Mouse (Mus musculus): ENCODE data around the gene Mrgprb1. TPM values are rescaled to one million over a fixed set of nuclear protein-coding genes. Genes with fewer than 3 reads are reported as not detected.
"Not testable (repeated sequence)": the region's sequence is repeated elsewhere in the genome, so short reads cannot be mapped to it uniquely, and the experiment has no call there.

Gene Mrgprb1
- polyA plus RNA-seq (2014; fragmentation: Nextera tagmentation; extraction: Ambion mirVana) = not detected in 2 replicates

DNA sequence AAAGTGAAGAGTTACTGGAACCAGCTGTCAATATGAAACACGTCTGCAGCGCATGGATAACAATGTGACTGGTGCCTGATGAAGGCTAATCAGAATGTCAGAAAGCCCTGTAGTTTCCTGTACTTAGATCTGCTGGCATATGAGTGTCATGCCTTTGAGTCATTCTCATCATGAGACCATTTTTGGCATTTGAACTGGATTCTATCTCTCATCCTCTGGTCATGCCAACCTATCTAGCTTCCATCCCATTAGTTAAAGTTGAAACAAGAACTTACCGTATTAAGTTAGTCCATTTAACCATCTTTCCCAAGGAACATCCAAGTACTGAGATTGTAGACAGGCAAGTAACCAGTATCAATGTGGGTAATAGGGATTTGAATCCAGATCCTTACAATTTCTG is at the start of gene Mrgprb1:
TSS of gene Mrgprb1 (minus strand) at position 101 of the 400 bp plus-strand sequence.
- no peak within 1 kb of the TSS for H3K4me3 ChIP-seq (replicated peaks; ENCODE audit: low read depth, low read length)
- 86% methylated on average over 3 of the region's 3 CpGs for WGBS
- H3K27me3 ChIP-seq (ENCODE audit: control insufficient read depth, insufficient read depth, low read length) = no peaks in the 10 kb centered on the region
- H3K4me2 ChIP-seq (ENCODE audit: low read length) = no peak within 1 kb of the TSS
- peaks cover 28% of the 10 kb centered on the region for H3K9me3 ChIP-seq (ENCODE audit: control insufficient read depth, low read length)
- H3K4me1 ChIP-seq (ENCODE audit: control insufficient read depth, insufficient read depth, low read length) = no peaks in the 10 kb centered on the region
- DNase-seq = no peak
- H3K27ac ChIP-seq (replicated peaks; ENCODE audit: low read depth, low read length) = no peak within 1 kb of the TSS
- no peak within 1 kb of the TSS for H3K9ac ChIP-seq (replicated peaks; ENCODE audit: low read length)
- H3K36me3 ChIP-seq (ENCODE audit: control insufficient read depth, insufficient read depth, low read length) = no peaks in the 10 kb centered on the region
- no peak for ATAC-seq (ENCODE audit: low FRiP score, low TSS enrichment)

DNA sequence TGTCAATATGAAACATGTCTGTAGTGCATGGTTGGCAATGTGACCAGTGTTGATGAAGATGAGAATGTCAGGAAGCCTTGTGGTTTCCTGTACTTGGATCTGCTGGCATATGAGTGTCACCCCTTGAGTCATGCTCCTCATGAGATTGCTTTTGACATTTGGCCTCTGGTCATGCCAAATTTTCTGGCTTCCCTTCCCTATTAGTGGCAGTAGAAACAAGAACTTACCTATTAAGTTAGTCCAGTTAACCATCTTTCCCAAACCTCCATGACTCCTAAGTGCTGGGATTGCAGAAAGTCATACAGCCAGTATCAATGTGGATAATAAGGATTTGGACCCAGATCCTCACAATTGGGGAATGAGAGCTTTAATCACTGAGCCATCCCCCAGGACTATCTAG is 43.1 kb upstream of the Mrgprb1 start, which contains the start of gene Mrgprx2:
TSS of gene Mrgprx2 (minus strand) at position 101 of the 400 bp plus-strand sequence.
- peaks cover 19% of the 10 kb centered on the region for H3K9me3 ChIP-seq (ENCODE audit: control insufficient read depth, low read length)
- no peak within 1 kb of the TSS for H3K27ac ChIP-seq (replicated peaks; ENCODE audit: low read depth, low read length)
- DNase-seq (no peak), ATAC-seq (ENCODE audit: low FRiP score, low TSS enrichment) (no peak)
- H3K9ac ChIP-seq (replicated peaks; ENCODE audit: low read length) = no peak within 1 kb of the TSS
- no peaks in the 10 kb centered on the region for H3K36me3 ChIP-seq (ENCODE audit: control insufficient read depth, insufficient read depth, low read length)
- H3K4me1 ChIP-seq (ENCODE audit: control insufficient read depth, insufficient read depth, low read length) = no peaks in the 10 kb centered on the region
- no peak within 1 kb of the TSS for H3K4me2 ChIP-seq (ENCODE audit: low read length)
- H3K27me3 ChIP-seq (ENCODE audit: control insufficient read depth, insufficient read depth, low read length) = no peaks in the 10 kb centered on the region
- H3K4me3 ChIP-seq (replicated peaks; ENCODE audit: low read depth, low read length) = no peak within 1 kb of the TSS

- Histone ChIP-seq H3K9ac (replicated peaks; ENCODE audit: low read length) (no peak overlapping the region), H3K36me3 (ENCODE audit: control insufficient read depth, insufficient read depth, low read length) (no peaks in the 10 kb centered on the region), H3K27me3 (ENCODE audit: control insufficient read depth, insufficient read depth, low read length) (no peaks in the 10 kb centered on the region), H3K4me1 (ENCODE audit: control insufficient read depth, insufficient read depth, low read length) (no peaks in the 10 kb centered on the region), H3K4me3 (replicated peaks; ENCODE audit: low read depth, low read length) (no peak overlapping the region), H3K4me2 (ENCODE audit: low read length) (no peak overlapping the region), H3K27ac (replicated peaks; ENCODE audit: low read depth, low read length) (no peak overlapping the region), H3K9me3 (ENCODE audit: control insufficient read depth, low read length) (peaks cover 23% of the 10 kb centered on the region)
- DNase-seq (no peak), ATAC-seq (ENCODE audit: low FRiP score, low TSS enrichment) (no peak)
- 50% methylated on average over 3 of the region's 3 CpGs for WGBS
These were observed 19.6 kb downstream of the Mrgprb1 start for GRCm38 (mm10) chr7:48436581-48436980.

DNA sequence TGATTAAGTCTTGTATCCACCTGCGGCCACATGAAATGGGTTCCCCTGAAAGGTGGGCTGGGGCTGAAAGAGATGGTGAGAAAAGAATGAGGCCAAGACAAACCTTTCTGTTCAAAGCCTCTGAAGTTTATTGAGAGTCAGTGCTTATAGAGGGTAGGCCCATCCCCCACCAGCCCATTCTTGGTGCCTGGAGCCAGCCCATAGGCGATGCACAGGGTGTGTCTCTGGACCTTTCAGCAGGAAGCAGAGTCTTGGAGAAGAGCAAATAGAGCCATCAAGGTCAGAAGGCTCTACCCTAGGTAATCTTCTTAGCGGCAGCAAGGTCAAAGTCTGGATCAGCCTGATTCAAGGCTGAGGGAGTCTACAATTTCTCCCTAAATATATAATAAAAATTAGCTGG is 20.2 kb downstream of the Mrgprb1 start:
- DNase-seq; H3K9ac ChIP-seq (replicated peaks; ENCODE audit: low read length); H3K4me2 ChIP-seq (ENCODE audit: low read length); H3K27me3 ChIP-seq (ENCODE audit: control insufficient read depth, insufficient read depth, low read length); H3K36me3 ChIP-seq (ENCODE audit: control insufficient read depth, insufficient read depth, low read length); H3K4me1 ChIP-seq (ENCODE audit: control insufficient read depth, insufficient read depth, low read length); H3K4me3 ChIP-seq (replicated peaks; ENCODE audit: low read depth, low read length); H3K27ac ChIP-seq (replicated peaks; ENCODE audit: low read depth, low read length); ATAC-seq (ENCODE audit: low FRiP score, low TSS enrichment): not testable (repeated sequence)
- peaks cover 22% of the 10 kb centered on the region for H3K9me3 ChIP-seq (ENCODE audit: control insufficient read depth, low read length)
- WGBS = 89% methylated on average over 3 of the region's 3 CpGs

Other genes with a start within 250 kb of the Mrgprb1 start
- not detected in 2 replicates for gene Mrgprb8, start 67.8 kb downstream of the Mrgprb1 start, polyA plus RNA-seq (2014; fragmentation: Nextera tagmentation; extraction: Ambion mirVana)
- not detected in 2 replicates for gene Mrgprx2, start 43.0 kb upstream of the Mrgprb1 start, polyA plus RNA-seq (2014; fragmentation: Nextera tagmentation; extraction: Ambion mirVana)
- not detected in 2 replicates for gene Mrgprb2, start 101.7 kb upstream of the Mrgprb1 start, polyA plus RNA-seq (2014; fragmentation: Nextera tagmentation; extraction: Ambion mirVana)
- not detected in 2 replicates for gene Mrgprb3, start 187.5 kb upstream of the Mrgprb1 start, polyA plus RNA-seq (2014; fragmentation: Nextera tagmentation; extraction: Ambion mirVana)

Data from midbrain, embryonic 14.5 days (tissue).